Comparison of ENCODE assay signal across 8 mouse cellular contexts in the genomic region with DNA sequence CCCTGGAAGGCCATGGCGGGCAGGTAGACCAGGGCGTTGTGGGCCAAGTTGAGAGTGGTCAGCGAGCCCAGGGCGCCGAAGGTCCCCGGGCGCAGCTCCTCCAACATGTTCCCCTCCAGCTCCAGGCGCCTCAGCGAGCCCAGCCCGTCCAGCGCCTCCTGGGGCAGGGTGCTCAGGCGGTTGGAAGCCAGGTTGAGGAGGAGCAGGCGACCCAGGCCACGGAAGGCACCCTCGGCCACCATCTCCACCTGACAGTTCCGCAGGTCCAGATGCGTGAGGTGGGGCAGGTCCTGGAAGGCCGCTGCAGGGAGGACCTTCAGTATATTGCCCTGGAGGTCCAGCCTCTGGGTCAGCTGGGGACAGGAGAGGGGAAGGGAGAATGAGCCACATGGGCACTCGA. TPM values are rescaled to one million over a fixed set of nuclear protein-coding genes. Genes with fewer than 3 reads are reported as not detected.
A peak's percentile ranks its signal among the peaks of the same experiment; 100 is the strongest.
DNase-seq lines count a peak whose midpoint lies in the region; ATAC-seq and TF ChIP-seq lines count a peak whose summit lies in the region.

No protein-coding gene starts in this region.

- no peak for TF ChIP-seq CTCF in E14TG2a.4 (conservative IDR thresholded peaks at IDR 0.05; ENCODE audit: low read length)

- H3K4me3 ChIP-seq in E14TG2a.4 (replicated peaks; ENCODE audit: low read length): peak overlapping the region; percentile 83
- H3K4me3 ChIP-seq in heart, embryonic 16.5 days (ENCODE audit: low read length): peak overlapping the region; percentile 67
- H3K4me3 ChIP-seq in liver, embryonic 15.5 days (replicated peaks): peak overlapping the region; percentile 53

- H3K27me3 ChIP-seq in E14TG2a.4 (ENCODE audit: insufficient read depth, low read length): peaks cover 59% of the 10 kb centered on the region
- H3K27me3 ChIP-seq in heart, embryonic 16.5 days (ENCODE audit: control insufficient read depth, insufficient read depth, low read length): peaks cover 37% of the 10 kb centered on the region
- peaks cover 63% of the 10 kb centered on the region for H3K27me3 ChIP-seq in liver, embryonic 15.5 days

- H3K9ac ChIP-seq in heart, embryonic 16.5 days (ENCODE audit: low read length): peak overlapping the region; percentile 84
- no peak overlapping the region for H3K9ac ChIP-seq in liver, embryonic 15.5 days

- peak; percentile 92 for DNase-seq in heart, adult 11 months
- DNase-seq in heart, postnatal 25 days (ENCODE audit: low spot score): no peak
- DNase-seq in right cerebral cortex, postnatal 4 days: no peak
- DNase-seq in left cerebral cortex, adult 11 months (ENCODE audit: low spot score): no peak
- DNase-seq in layer of hippocampus, postnatal 36 days: no peak

- no peak overlapping the region for H3K27ac ChIP-seq in heart, embryonic 16.5 days (ENCODE audit: low read length)
- no peak overlapping the region for H3K27ac ChIP-seq in liver, embryonic 15.5 days (replicated peaks)

- ATAC-seq in heart, embryonic 16.5 days (replicated peaks; ENCODE audit: extremely low read depth, insufficient read depth, low FRiP score): no peak
- ATAC-seq in liver, embryonic 15.5 days (ENCODE audit: insufficient read depth): no peak

- intact Hi-C loops in heart, postnatal 25 days (cut with DNase I): no loop called here

- H3K9me3 ChIP-seq in E14TG2a.4 (ENCODE audit: low read length): no peaks in the 10 kb centered on the region
- H3K9me3 ChIP-seq in heart, embryonic 16.5 days (replicated peaks; ENCODE audit: control insufficient read depth, low read length): no peaks in the 10 kb centered on the region
- H3K9me3 ChIP-seq in liver, embryonic 15.5 days (replicated peaks): no peaks in the 10 kb centered on the region

- peaks cover 46% of the 10 kb centered on the region for H3K4me1 ChIP-seq in E14TG2a.4 (replicated peaks; ENCODE audit: low read depth, low read length)
- peaks cover 10% of the 10 kb centered on the region for H3K4me1 ChIP-seq in heart, embryonic 16.5 days (ENCODE audit: control insufficient read depth, insufficient read depth, low read length)
- H3K4me1 ChIP-seq in liver, embryonic 15.5 days (replicated peaks): peaks cover 17% of the 10 kb centered on the region

- WGBS in heart, embryonic 16.5 days: 27% methylated on average over 19 of the region's 19 CpGs
- WGBS in liver, embryonic 15.5 days (ENCODE audit: insufficient replicate concordance): 42% methylated on average over 18 of the region's 19 CpGs

- H3K4me2 ChIP-seq in heart, embryonic 16.5 days (ENCODE audit: low read depth, low read length): peak overlapping the region; percentile 99
- H3K4me2 ChIP-seq in liver, embryonic 15.5 days: peak overlapping the region; percentile 75

- peaks cover 5% of the 10 kb centered on the region; the same call in 1 of the 2 replicates for H3K36me3 ChIP-seq in E14TG2a.4 (ENCODE audit: insufficient read depth, low read length)
- H3K36me3 ChIP-seq in heart, embryonic 16.5 days (ENCODE audit: control insufficient read depth, insufficient read depth): no peaks in the 10 kb centered on the region
- no peaks in the 10 kb centered on the region for H3K36me3 ChIP-seq in liver, embryonic 15.5 days (replicated peaks)

RNA-seq across cellular contexts. Expression of gene Chadl, which starts 2.2 kb away (rescaled TPM):
- total RNA-seq in heart, postnatal 25 days (2021): 1 to 10 TPM; 1.3 to 1.6 TPM
- 1.2 and 1.7 TPM in 2 replicates for polyA plus RNA-seq in heart, embryonic 16.5 days (2015; fragmentation: Nextera tagmentation; extraction: Ambion mirVana)
- 0.45 and 0.50 TPM in 2 replicates for polyA plus RNA-seq in liver, embryonic 15.5 days (2015; fragmentation: Nextera tagmentation; extraction: Ambion mirVana)
- total RNA-seq in layer of hippocampus, postnatal 36 days (2021): 10 to 100 TPM; 11.5 to 12.6 TPM

RNA-seq across cellular contexts. Expression of gene L3mbtl2, which starts 31.2 kb away (rescaled TPM):
- total RNA-seq in heart, postnatal 25 days (2021): 10 to 100 TPM in 1 of 2 experiments, 1 to 10 TPM in 1; 9.6 to 10.8 TPM
- polyA plus RNA-seq in heart, embryonic 16.5 days (2015; fragmentation: Nextera tagmentation; extraction: Ambion mirVana): 16.9 and 17.4 TPM in 2 replicates
- 13.1 and 13.8 TPM in 2 replicates for polyA plus RNA-seq in liver, embryonic 15.5 days (2015; fragmentation: Nextera tagmentation; extraction: Ambion mirVana)
- 10 to 100 TPM; 34.6 to 37.5 TPM for total RNA-seq in layer of hippocampus, postnatal 36 days (2021)

RNA-seq across cellular contexts. Expression of gene Zc3h7b, which starts 50.0 kb away (rescaled TPM):
- 10 to 100 TPM; 70.3 to 72.9 TPM for total RNA-seq in heart, postnatal 25 days (2021)
- 18.0 and 19.2 TPM in 2 replicates for polyA plus RNA-seq in heart, embryonic 16.5 days (2015; fragmentation: Nextera tagmentation; extraction: Ambion mirVana)
- 5.0 and 5.1 TPM in 2 replicates for polyA plus RNA-seq in liver, embryonic 15.5 days (2015; fragmentation: Nextera tagmentation; extraction: Ambion mirVana)
- 100 to 1,000 TPM; 129 to 141 TPM for total RNA-seq in layer of hippocampus, postnatal 36 days (2021)

RNA-seq across cellular contexts. Expression of gene Rangap1, which starts 50.4 kb away (rescaled TPM):
- total RNA-seq in heart, postnatal 25 days (2021): 10 to 100 TPM; 22.7 to 27.5 TPM
- 75.9 and 83.6 TPM in 2 replicates for polyA plus RNA-seq in heart, embryonic 16.5 days (2015; fragmentation: Nextera tagmentation; extraction: Ambion mirVana)
- 71.7 and 79.3 TPM in 2 replicates for polyA plus RNA-seq in liver, embryonic 15.5 days (2015; fragmentation: Nextera tagmentation; extraction: Ambion mirVana)
- 100 to 1,000 TPM; 158 to 165 TPM for total RNA-seq in layer of hippocampus, postnatal 36 days (2021)

Comparison
In these comparisons a context has a peak if more than half of its experiments do, and no peak if none do; other contexts are left out.
1. RNA of gene Chadl, which starts 2.2 kb away (total RNA-seq): 11.5 to 12.6 TPM in layer of hippocampus, postnatal 36 days; 1.3 to 1.6 TPM in heart, postnatal 25 days; every median in the first group is over 4 times any median in the second.
2. Peak in every context shown above with its lines, with median percentiles within 50 percentile points of each other: H3K4me3 ChIP-seq.